In genomic region chr16:37440628-37441164, GRCm38 (mm10) we compare ENCODE assay signal across 9 mouse cellular contexts. TPM values are rescaled to one million over a fixed set of nuclear protein-coding genes. Genes with fewer than 3 reads are reported as not detected.
DNase-seq lines count a peak whose midpoint lies in the region; ATAC-seq and TF ChIP-seq lines count a peak whose summit lies in the region.
"Had no signal": no experiment of that assay in that cellular context is flagged by ENCODE, and none has a peak within 500 bp of the region (broad histone marks: within the 10 kb centered on the region; RNA-seq: fewer than 3 reads in every experiment).

No protein-coding gene starts in this region.

- no peaks in the 10 kb centered on the region for H3K36me3 ChIP-seq in stomach, postnatal 0 days (ENCODE audit: control insufficient read depth, insufficient read depth, low read length)

- H3K9me3 ChIP-seq in stomach, postnatal 0 days (ENCODE audit: control insufficient read depth, low read length) = no peaks in the 10 kb centered on the region

- no peaks in the 10 kb centered on the region for H3K27me3 ChIP-seq in stomach, postnatal 0 days (ENCODE audit: control insufficient read depth, insufficient read depth, low read length)

- H3K4me2 ChIP-seq in stomach, postnatal 0 days (replicated peaks; ENCODE audit: low read depth) = peak overlapping the region; percentile 34

- H3K4me3 ChIP-seq in gastrocnemius, adult 2 months = peak overlapping the region; percentile 66
- no peak overlapping the region; the same call in 1 of the 2 replicates for H3K4me3 ChIP-seq in stomach, postnatal 0 days (ENCODE audit: low read depth, low read length)

- TF ChIP-seq EP300 in stomach, postnatal 0 days (optimal IDR thresholded peaks at IDR 0.05) = no peak

- ATAC-seq in stomach, postnatal 0 days (ENCODE audit: low FRiP score, low TSS enrichment) = peak; percentile 35; the same call in 1 of the 2 replicates
- ATAC-seq in monocyte, adult 5-6 weeks (replicated peaks; ENCODE audit: insufficient number of reproducible peaks, low FRiP score, low TSS enrichment, poor library complexity, severe bottlenecking) = no peak

- no peaks in the 10 kb centered on the region for H3K4me1 ChIP-seq in stomach, postnatal 0 days (replicated peaks; ENCODE audit: control insufficient read depth, insufficient read depth)

- H3K27ac ChIP-seq in gastrocnemius, adult 2 months = peak overlapping the region; percentile 65
- H3K27ac ChIP-seq in stomach, postnatal 0 days (replicated peaks) = no peak overlapping the region

- 50% methylated on average over 14 of the region's 14 CpGs for WGBS in stomach, postnatal 0 days

- H3K9ac ChIP-seq in stomach, postnatal 0 days (ENCODE audit: low read length) = no peak overlapping the region

- intact Hi-C loops in gastrocnemius, adult 2 months (cut with DNase I) = no loop called here

- no peak for TF ChIP-seq CTCF in gastrocnemius, adult 2 months (IDR thresholded peaks at IDR 0.05)
- no peak for TF ChIP-seq CTCF in stomach, postnatal 0 days (IDR thresholded peaks at IDR 0.05; ENCODE audit: low read depth)

- DNase-seq in layer of hippocampus, adult 18-20 months (ENCODE audit: low spot score in 2 of 2) = peak; percentile 48 to 68
- DNase-seq in layer of hippocampus, postnatal 10 days (ENCODE audit: low spot score in 2 of 2) = no peak
- DNase-seq in adrenal gland, postnatal 10 days = peak; percentile 33
- DNase-seq in gastrocnemius, adult 2 months = peak; percentile 33
- peak; percentile 2 to 36 for DNase-seq in kidney, postnatal 25 days
- DNase-seq in stomach, postnatal 0 days (ENCODE audit: low spot score) = no peak
- no peak for DNase-seq in urinary bladder, adult 2 months (ENCODE audit: low spot score)

RNA-seq across cellular contexts. Expression of gene Stxbp5l, which starts 55.9 kb away (rescaled TPM):
- total RNA-seq in layer of hippocampus, adult 18-20 months (2021) = 100 to 1,000 TPM; 119 to 132 TPM
- total RNA-seq in layer of hippocampus, postnatal 10 days (2021) = 10 to 100 TPM; 95.5 to 99.9 TPM
- 1 to 10 TPM; 1.4 to 2.3 TPM for total RNA-seq in adrenal gland, postnatal 10 days (2021)
- total RNA-seq in gastrocnemius, adult 2 months (2021) = under 1 TPM; 0.06 to 0.08 TPM
- polyA plus RNA-seq in stomach, postnatal 0 days (2015; fragmentation: Nextera tagmentation; extraction: Ambion mirVana) = 1.1 and 2.5 TPM in 2 replicates
- polyA plus RNA-seq in urinary bladder, adult 2 months (2012; rRNA removed) = 0.03 TPM in 1 of 2 replicates, not detected in the other
- total RNA-seq in monocyte, adult 5-6 weeks (2017) = not detected in 3 replicates
- total RNA-seq: neutrophil, adult 5-6 weeks had no signal

Comparison
In these comparisons a context has a peak if more than half of its experiments do, and no peak if none do; other contexts are left out.
1. DNase-seq: peak in layer of hippocampus, adult 18-20 months (2 of 2), adrenal gland, postnatal 10 days (single experiment), gastrocnemius, adult 2 months (single experiment) and kidney, postnatal 25 days (2 of 2); none in layer of hippocampus, postnatal 10 days (0 of 2), stomach, postnatal 0 days (single experiment) and urinary bladder, adult 2 months (single experiment).
2. RNA of gene Stxbp5l, which starts 55.9 kb away (total RNA-seq): 119 to 132 TPM in layer of hippocampus, adult 18-20 months and 95.5 to 99.9 TPM in layer of hippocampus, postnatal 10 days; 1.4 to 2.3 TPM in adrenal gland, postnatal 10 days, 0.06 to 0.08 TPM in gastrocnemius, adult 2 months and not detected in monocyte, adult 5-6 weeks; every median in the first group is over 10 times any median in the second.